Mouse (Mus musculus) liver, embryonic 14.5 days (tissue): Measurements from ENCODE around the gene Scg3.

Experiments
- CTCF ChIP-seq: IDR thresholded peaks from 2 replicates; pipeline ENCODE4 v1.5.1; 2016; ENCODE audit warnings: antibody characterized with exemption, low read depth, control low read depth
- EP300 ChIP-seq: IDR thresholded peaks from 2 replicates; pipeline ENCODE4 v1.6.1; 2016; ENCODE audit warnings: antibody characterized with exemption, low read depth

GRCm38 (mm10) chr9:75666612-75667011 is 17.2 kb downstream of the Scg3 start:
- TF ChIP-seq CTCF, result no peak
- no peak for TF ChIP-seq EP300
